Mouse (Mus musculus) embryo, embryonic 9.5 days (tissue): ENCODE data around the gene Gm28551.

Experiments
- DNase-seq: peaks from one replicate; pipeline ENCODE4 v3.0.0-alpha.2; 2017; ENCODE audit errors: extremely low spot score

The Gm28551 gene

GRCm38 (mm10) chr1:53291197-53291596, 61.3 kb downstream of the Gm28551 start:
- DNase-seq = no peak
